Mouse (Mus musculus) B cell, adult 2 months (primary cell): ENCODE data around the gene Ywhaq.

Experiments used
- DNase-seq, 2 experiments: peaks; one replicate each; pipeline ENCODE4 v3.0.0; 2022

The Ywhaq gene

GRCm38 (mm10) chr12:21417100-21418070 lies at the start of gene Ywhaq:
Gene Ywhaq (minus strand): TSS chr12:21417637.
- peak; percentile 92 for DNase-seq

- DNase-seq: peak; percentile 38 to 48
Observed at GRCm38 (mm10) chr12:21463448-21463891, 46.0 kb upstream of the Ywhaq start.

GRCm38 (mm10) chr12:21462658-21463057 lies 45.2 kb upstream of the Ywhaq start:
- DNase-seq: peak; percentile 57 to 66

- DNase-seq: peak; percentile 4 to 12
Observed at GRCm38 (mm10) chr12:21459681-21460080, 42.2 kb upstream of the Ywhaq start.

DNA sequence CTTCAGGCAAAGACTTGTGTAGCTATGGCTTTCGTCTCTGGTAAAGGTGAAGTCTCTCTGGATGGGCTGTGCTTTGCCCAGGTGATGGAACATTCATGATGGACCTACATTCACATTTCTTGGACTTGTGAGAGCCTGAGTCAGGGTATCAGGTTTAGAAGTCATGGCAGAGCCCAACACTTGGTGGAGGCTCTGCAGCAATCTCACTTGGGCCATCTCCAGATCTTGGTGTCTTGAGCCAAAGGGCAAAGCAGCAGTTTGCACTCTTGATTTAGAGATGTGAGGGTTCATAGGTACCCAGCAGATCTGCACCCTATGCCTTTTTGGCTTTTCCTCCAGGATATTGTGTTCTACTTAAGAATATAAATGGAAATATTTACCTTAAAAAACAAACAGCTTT lies 38.6 kb upstream of the Ywhaq start:
- DNase-seq: no peak

DNA sequence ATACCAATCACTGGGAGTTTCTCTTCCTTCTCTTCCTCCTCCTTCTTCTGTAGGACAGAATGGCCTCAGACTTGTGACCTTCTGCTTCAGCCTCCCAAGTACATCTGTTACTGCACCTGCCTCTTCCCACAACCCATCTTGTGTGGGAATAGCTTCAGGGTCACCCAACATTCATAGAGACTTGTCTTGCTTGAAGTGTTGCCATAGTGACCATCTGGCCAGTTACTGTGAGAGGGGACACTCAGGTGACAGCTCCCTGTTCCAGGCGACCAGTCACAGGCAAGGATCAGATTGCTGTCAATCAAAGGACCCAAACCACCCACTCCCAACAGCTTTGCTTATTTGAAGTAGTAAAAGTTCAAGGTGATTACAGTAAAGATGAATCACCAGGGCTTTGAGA lies 34.3 kb upstream of the Ywhaq start:
- DNase-seq: no peak

DNA sequence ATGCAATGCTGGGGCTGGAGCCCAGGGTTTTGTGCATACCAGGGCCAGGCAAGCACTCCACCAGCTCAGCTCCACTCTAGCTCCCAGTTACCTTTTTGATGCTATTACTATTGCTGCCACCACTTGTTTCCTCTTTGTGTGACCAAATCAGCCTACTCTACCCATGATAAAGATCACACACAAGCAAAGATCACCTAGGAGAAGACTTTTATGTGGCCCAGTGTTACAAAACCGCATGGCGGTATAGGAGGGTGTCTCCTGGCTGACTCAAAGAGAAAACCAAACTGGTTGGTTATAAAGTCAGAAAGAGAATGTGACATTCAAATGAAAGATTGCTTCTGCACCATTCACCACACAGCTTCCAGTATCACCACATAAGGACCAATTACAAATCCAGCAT lies 33.9 kb upstream of the Ywhaq start:
- no peak for DNase-seq

DNA sequence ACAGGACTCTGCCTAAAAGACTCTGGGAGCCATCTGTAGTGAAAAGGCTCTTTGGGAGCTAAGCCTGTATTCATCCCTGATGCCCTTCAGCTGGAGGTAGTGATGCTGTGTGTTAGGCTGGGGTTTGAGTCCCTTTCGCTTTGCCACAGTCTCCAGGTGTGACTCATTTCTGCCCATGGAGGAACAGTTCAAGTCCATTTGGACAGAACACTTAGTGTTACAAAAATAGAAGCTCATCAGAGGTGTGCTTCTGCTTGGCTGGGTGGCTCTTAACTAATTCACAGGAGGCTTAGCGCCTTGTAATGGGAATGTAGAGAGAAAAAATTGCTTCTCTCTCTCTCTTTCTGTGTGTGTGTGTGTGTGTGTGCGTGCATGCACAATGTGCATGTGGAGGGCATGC lies 26.3 kb upstream of the Ywhaq start:
- no peak for DNase-seq

GRCm38 (mm10) chr12:21441870-21442269 lies 24.4 kb upstream of the Ywhaq start:
- DNase-seq: peak in 1 of 2 experiments; percentile 28

GRCm38 (mm10) chr12:21439428-21439827 lies 22.0 kb upstream of the Ywhaq start:
- DNase-seq: no peak

GRCm38 (mm10) chr12:21438750-21439394 lies 21.4 kb upstream of the Ywhaq start:
- DNase-seq: no peak

- DNase-seq: no peak
Observed at GRCm38 (mm10) chr12:21438294-21438693, 20.9 kb upstream of the Ywhaq start.

GRCm38 (mm10) chr12:21431950-21432349 lies 14.5 kb upstream of the Ywhaq start:
- DNase-seq: no peak

GRCm38 (mm10) chr12:21431039-21431438 lies 13.6 kb upstream of the Ywhaq start:
- no peak for DNase-seq

GRCm38 (mm10) chr12:21430140-21430539 lies 12.7 kb upstream of the Ywhaq start:
- no peak for DNase-seq

GRCm38 (mm10) chr12:21429021-21429420 lies 11.6 kb upstream of the Ywhaq start:
- DNase-seq: no peak

DNA sequence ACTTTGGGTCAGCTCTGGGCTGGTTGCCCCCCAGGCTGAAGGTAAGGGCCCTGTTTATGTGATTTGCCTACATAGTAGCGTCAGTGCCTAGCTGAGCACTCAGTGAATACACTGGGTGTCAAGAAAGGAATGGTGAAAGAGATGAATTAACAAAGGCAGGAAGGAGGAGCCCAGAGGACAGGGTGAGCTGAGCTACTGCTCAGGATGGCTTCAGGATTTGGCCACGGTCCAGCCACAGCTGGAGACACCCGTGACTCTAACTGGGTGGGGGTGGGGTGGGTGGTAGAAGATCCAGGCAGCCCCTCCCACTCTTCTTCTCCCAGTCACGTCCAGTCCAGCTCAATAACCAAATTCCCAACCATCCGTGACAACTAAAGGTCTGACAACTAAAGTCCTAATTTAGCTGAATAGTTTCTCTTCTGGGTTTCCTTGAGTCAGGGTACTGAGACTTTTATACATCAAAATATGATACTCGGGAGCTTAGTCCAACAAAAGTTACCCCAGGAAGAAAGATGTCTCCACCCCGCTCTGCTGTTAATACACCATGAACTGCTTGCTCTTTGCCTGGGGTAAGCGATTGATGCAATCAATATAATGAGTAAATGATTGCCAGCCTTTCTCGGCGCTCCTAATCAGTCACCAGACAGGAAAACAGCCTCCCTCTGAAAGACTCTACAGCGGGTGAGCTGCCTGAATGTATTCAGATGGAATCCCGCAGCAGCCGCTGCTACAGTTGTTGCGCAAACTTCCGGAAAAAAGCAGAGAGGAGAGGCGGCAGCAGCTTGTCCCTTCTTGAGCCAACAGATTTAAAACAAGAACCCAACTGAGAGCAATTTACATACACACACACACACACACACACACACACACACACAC lies 8.9 kb upstream of the Ywhaq start:
- peak; percentile 14 to 15 for DNase-seq

DNA sequence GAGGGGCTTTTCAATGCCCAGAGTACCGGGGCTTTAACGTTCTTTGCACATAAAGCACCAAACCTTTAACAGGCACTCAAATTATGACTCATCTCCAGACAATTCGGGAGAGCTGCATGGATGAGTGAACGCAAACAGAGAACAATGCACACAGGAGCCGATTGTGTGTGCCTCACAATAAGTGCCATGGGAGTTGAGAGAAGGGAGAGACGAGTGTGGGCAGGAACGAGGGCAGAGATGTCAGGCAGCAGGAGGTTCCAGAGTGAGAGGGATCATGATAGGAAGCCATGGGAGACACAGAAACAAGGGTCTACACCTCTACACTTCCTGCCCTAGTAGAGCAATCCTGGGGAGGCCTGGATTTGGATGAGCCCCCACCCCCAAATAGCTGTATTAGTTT lies 7.2 kb upstream of the Ywhaq start:
- no peak for DNase-seq

DNA sequence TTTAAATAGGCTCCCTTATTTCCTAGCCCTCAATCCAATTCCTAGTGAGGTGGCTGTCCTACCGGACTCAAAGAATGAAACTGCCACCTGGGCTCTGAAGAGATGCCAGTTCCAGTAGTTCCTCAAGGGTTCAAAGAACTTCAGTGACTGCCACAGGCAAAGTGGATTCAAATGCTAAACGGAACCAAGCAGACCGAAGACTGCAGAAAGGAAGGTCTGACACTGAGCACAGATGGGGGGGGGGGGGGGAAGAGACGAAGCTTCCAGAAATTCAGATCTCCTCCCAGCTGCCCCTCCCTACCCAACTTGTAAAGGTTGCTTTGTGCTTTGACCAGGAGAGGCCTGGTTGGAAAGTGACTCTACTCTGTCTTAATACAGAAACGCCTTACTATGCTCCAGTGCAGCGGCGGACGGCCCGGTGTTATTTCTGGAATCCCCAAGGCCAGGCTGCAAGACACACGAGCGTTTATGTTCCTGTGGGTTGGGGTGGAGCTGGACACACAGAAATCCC lies 1.2 kb upstream of the Ywhaq start:
- DNase-seq: peak; percentile 15 to 20

DNA sequence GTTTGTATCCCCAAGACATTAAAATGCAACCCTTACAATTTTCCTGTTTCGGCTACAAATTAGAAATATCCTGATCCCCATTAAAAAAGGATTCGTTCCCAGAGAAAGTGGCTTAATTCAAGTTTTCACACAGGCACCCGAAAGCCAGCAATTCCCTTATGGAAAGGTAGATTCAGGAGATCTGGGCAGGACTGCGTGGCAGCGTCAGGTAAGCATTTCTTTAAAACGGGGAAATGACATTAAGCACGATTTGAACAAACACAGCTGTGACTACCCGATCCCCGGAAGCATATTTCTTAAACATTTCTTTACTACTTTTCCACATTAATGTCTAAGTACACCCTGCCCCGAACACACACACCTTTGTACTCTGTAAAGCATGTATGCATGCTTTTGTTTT lies 646 bp upstream of the Ywhaq start:
- no peak for DNase-seq

DNA sequence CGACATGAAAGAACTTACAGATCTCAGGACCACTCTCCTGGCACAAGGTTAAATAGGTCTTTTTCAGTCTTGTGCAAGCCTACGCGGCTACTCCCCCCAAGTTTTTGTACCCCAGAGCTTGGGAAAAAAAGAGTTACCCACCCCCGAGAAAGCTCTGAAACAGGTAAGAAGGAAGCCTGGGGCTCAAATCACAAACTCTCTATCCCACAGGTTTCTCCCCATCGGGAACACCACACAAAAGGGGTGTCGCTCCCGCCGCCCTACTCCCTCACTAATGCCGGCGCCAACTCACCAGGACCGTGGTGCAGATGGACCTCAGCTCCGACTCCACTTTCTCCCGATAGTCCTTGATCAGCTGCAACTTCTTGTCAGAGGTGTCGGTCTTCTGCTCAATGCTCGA lies 931 bp downstream of the Ywhaq start:
- peak; percentile 13 to 19 for DNase-seq

DNA sequence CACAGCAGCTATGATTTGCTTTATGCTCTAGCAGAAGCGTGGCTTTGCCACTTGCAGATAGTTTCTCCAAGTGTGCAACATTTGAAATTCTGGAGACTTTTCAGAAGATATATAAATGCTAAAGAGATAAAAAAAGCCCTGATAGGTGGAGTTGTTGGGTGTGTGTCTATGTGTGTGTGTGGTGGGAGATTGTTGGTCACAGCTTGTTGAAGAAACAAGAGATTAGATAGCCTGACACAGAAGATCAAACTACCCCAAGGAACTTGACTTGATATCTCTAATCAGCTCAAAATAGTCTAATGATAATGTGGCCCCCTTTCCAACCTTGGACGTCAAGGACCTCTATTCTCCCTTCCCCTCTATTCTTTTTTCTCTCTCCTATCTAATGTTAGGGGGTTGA lies 6.8 kb downstream of the Ywhaq start:
- no peak for DNase-seq

DNA sequence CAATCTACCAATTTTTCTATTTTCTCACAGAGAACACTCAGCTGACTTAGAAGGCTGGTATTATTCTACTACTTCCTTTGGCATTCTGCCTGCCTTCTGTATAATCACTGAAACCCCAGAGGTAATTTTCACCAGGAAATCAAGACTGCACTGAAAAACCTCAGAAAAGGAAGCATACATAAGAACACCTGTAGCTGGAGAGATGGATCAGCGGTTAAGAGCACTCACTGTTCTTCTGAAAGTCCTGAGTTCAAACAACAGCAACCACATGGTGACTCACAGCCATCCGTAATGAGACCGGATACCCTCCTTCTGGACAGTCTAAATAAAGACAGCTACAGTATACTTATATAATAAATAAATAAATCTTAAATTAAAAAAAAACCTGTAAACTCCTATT lies 7.8 kb downstream of the Ywhaq start:
- DNase-seq: no peak
